Mouse (Mus musculus): ENCODE data around the gene Gm3486.
"Not testable (repeated sequence)": the region's sequence is repeated elsewhere in the genome, so short reads cannot be mapped to it uniquely, and the experiment has no call there.

The Gm3486 gene

DNA sequence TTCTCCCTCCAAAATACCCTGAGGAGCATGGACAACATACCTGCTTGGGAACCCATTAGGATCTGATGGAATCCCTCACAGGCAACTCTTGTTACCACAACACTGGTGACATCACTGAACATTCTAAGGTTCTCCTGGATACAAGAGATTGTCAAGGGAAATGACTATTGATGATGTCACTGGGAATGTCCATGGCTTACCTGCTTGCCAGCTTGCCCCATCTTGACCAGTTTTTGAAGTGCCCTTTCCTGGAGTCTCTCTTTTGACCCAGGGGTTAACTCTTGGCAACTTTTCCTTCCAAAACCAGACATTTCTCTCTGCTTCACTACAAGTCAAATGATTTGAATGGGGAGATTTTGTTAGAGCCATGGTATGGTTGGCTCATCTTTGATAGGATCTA, at the start of gene Gm3486:
Gm3486 (minus strand) TSS at position 101 of the 400 bp plus-strand sequence.
- DNase-seq (ENCODE audit: low spot score in 2 of 2), result not testable (repeated sequence)

GRCm38 (mm10) chr14:41524695-41525094, 35.4 kb upstream of the Gm3486 start:
- not testable (repeated sequence) for DNase-seq (ENCODE audit: low spot score in 2 of 2)

- DNase-seq (ENCODE audit: low spot score in 2 of 2), result not testable (repeated sequence)
Measured at GRCm38 (mm10) chr14:41520683-41521082, 31.4 kb upstream of the Gm3486 start.

DNA sequence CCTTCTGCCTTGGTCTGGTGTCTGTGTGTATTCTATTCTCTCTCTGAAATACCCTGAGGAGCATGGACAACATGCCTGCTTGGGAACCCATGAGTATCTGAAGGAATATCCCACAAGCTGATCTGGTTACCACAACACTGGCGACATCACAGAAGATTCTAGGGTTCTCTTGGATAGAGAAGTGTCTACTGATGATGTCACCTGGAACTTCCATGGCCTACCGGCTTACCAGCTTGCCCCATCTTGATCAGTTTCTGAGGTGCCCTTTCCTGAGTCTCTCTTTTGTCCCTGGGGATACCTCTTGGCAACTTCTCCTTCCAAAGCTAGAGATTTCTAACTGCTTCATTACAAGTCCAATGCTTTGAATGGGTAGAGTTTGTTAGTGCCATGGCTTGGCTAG, 35.9 kb downstream of the Gm3486 start, which contains the start of gene Gm7954:
Gm7954 (minus strand) TSS at position 101 of the 400 bp plus-strand sequence.
- not testable (repeated sequence) for DNase-seq (ENCODE audit: low spot score in 2 of 2)
